ENCODE assay signal across 9 mouse cellular contexts in the genomic region with DNA sequence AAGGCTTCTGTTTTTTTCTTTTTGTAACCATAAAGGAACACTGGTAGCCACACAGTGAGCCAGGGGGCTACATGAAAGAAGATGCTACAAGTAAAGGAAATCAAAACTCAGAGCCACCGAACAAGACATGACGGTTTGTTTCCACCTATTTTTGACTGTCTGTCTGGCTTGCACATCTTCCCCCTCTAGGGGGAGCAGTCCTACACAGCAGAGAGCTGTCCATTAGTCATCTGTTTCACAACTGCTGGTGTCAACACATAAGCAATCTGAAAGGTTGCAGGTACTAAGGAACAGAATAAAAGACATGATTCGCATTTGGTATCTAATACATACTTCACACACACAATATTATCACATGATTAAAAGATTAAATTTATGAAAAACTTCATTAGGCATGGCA. TPM values are rescaled to one million over a fixed set of nuclear protein-coding genes. Genes with fewer than 3 reads are reported as not detected.
DNase-seq lines count a peak whose midpoint lies in the region; ATAC-seq and TF ChIP-seq lines count a peak whose summit lies in the region.
"Had no signal": no experiment of that assay in that cellular context is flagged by ENCODE, and none has a peak within 500 bp of the region (broad histone marks: within the 10 kb centered on the region; RNA-seq: fewer than 3 reads in every experiment).

No protein-coding gene starts in this region.

- H3K4me2 ChIP-seq in kidney, embryonic 16.5 days (replicated peaks; ENCODE audit: low read depth, low read length) = no peak overlapping the region
- H3K4me2 ChIP-seq: embryonic facial prominence, embryonic 13.5 days had no signal

- no peaks in the 10 kb centered on the region for H3K36me3 ChIP-seq in kidney, adult 2 months (ENCODE audit: control insufficient read depth, insufficient read depth, low read length)
- no peaks in the 10 kb centered on the region for H3K36me3 ChIP-seq in kidney, embryonic 16.5 days (ENCODE audit: insufficient read depth, low read length)
- no peaks in the 10 kb centered on the region for H3K36me3 ChIP-seq in ES-E14 (ENCODE audit: control insufficient read depth, insufficient read depth, low read length, poor library complexity, severe bottlenecking)
- H3K36me3 ChIP-seq: embryonic facial prominence, embryonic 13.5 days had no signal

- H3K4me1 ChIP-seq in kidney, adult 2 months (ENCODE audit: control insufficient read depth, insufficient read depth, low read length) = no peaks in the 10 kb centered on the region
- H3K4me1 ChIP-seq in kidney, embryonic 16.5 days (ENCODE audit: insufficient read depth, low read length) = no peaks in the 10 kb centered on the region
- H3K4me1 ChIP-seq in ES-E14 (ENCODE audit: control insufficient read depth in 2 of 2, insufficient read depth in 2 of 2, low read length in 2 of 2, poor library complexity in 1 of 2) = no peaks in the 10 kb centered on the region

- H3K9me3 ChIP-seq in kidney, embryonic 16.5 days (ENCODE audit: low read length) = no peaks in the 10 kb centered on the region
- no peaks in the 10 kb centered on the region for H3K9me3 ChIP-seq in ES-E14 (ENCODE audit: control insufficient read depth, insufficient read depth, low read depth, low read length)
- H3K9me3 ChIP-seq: embryonic facial prominence, embryonic 13.5 days had no signal

- DNase-seq in kidney, adult 2 months = peak; percentile 73
- peak; percentile 26 for DNase-seq in ES-E14 (ENCODE audit: low read depth, low spot score)
- peak; percentile 32 for DNase-seq in cerebellum, adult 9-10 months
- DNase-seq in gonadal fat pad, adult 2 months (ENCODE audit: low read depth) = peak; percentile 57
- peak; percentile 27 to 36 for DNase-seq in left cerebral cortex, adult 18-20 months (ENCODE audit: low spot score in 2 of 2)
- peak; percentile 22 for DNase-seq in ovary, postnatal 14 days (ENCODE audit: low spot score)
- peak; percentile 60 for DNase-seq in thymus, postnatal 4 days

- no peak overlapping the region for H3K4me3 ChIP-seq in kidney, adult 2 months (ENCODE audit: insufficient read depth, low read depth, low read length)
- no peak overlapping the region for H3K4me3 ChIP-seq in kidney, embryonic 16.5 days (ENCODE audit: low read length)
- no peak overlapping the region for H3K4me3 ChIP-seq in ES-E14 (ENCODE audit: insufficient read depth in 1 of 2, low read depth in 1 of 2, low read length in 2 of 2, poor library complexity in 1 of 2, severe bottlenecking in 1 of 2)
- H3K4me3 ChIP-seq: embryonic facial prominence, embryonic 13.5 days had no signal

- H3K9ac ChIP-seq in kidney, embryonic 16.5 days (replicated peaks; ENCODE audit: low read length) = no peak overlapping the region
- no peak overlapping the region for H3K9ac ChIP-seq in ES-E14 (ENCODE audit: insufficient read depth, low read depth, low read length, poor library complexity, severe bottlenecking)
- H3K9ac ChIP-seq: embryonic facial prominence, embryonic 13.5 days had no signal

- TF ChIP-seq POLR2A in kidney, adult 2 months (IDR thresholded peaks at IDR 0.05; ENCODE audit: low read depth, low read length) = no peak

- H3K27ac ChIP-seq in kidney, adult 2 months (ENCODE audit: insufficient read depth, low read depth, low read length) = no peak overlapping the region
- H3K27ac ChIP-seq in kidney, embryonic 16.5 days (ENCODE audit: low read length) = no peak overlapping the region
- H3K27ac ChIP-seq in ES-E14 (ENCODE audit: insufficient read depth, low read depth, low read length, poor library complexity, severe bottlenecking) = no peak overlapping the region
- H3K27ac ChIP-seq: embryonic facial prominence, embryonic 13.5 days had no signal

- 52% methylated on average over 3 of the region's 3 CpGs for WGBS in kidney, adult 2 months
- WGBS in kidney, embryonic 16.5 days = 80% methylated on average over 3 of the region's 3 CpGs

- TF ChIP-seq CTCF in kidney, adult 2 months (conservative IDR thresholded peaks at IDR 0.05; ENCODE audit: insufficient read depth, insufficient read length, low read depth, low read length) = peak; percentile 95

- in situ Hi-C loops in ES-E14 (cut with MboI; ENCODE audit: low sequenced_read_pairs in 2 of 2, unreplicated experiment in 2 of 2) = no loop called here

- ATAC-seq in kidney, embryonic 16.5 days (ENCODE audit: low FRiP score, low TSS enrichment) = no peak

- no peaks in the 10 kb centered on the region for H3K27me3 ChIP-seq in kidney, adult 2 months (replicated peaks; ENCODE audit: control insufficient read depth, insufficient read depth, low read length)
- no peaks in the 10 kb centered on the region for H3K27me3 ChIP-seq in kidney, embryonic 16.5 days (ENCODE audit: insufficient read depth, low read length)
- H3K27me3 ChIP-seq: embryonic facial prominence, embryonic 13.5 days had no signal

TF ChIP-seq in ES-E14, 5 proteins besides CTCF, POLR2A, EP300 and RAD21:
- TF ChIP-seq ZNF384 (IDR thresholded peaks at IDR 0.05; ENCODE audit: low read depth, low read length) (no peak), CHD2 (IDR thresholded peaks at IDR 0.05; ENCODE audit: low read depth, low read length) (no peak), ZC3H11A (IDR thresholded peaks at IDR 0.05; ENCODE audit: borderline replicate concordance, low read depth, low read length) (no peak), MAFK (IDR thresholded peaks at IDR 0.05; ENCODE audit: insufficient read depth, low read depth, low read length) (no peak), HCFC1 (IDR thresholded peaks at IDR 0.05; ENCODE audit: borderline replicate concordance, insufficient read depth, low read length) (no peak)

RNA-seq across cellular contexts. Expression of a gene that starts 25.9 kb away (rescaled TPM):
- polyA plus RNA-seq in kidney, adult 2 months (2012; rRNA removed) = 15.7 and 25.8 TPM in 2 replicates
- polyA plus RNA-seq in kidney, embryonic 16.5 days (2015; fragmentation: Nextera tagmentation; extraction: Ambion mirVana) = 38.0 and 39.8 TPM in 2 replicates
- 6.6 and 7.3 TPM in 2 replicates for total RNA-seq in ES-E14 (2012; rRNA removed)
- 25.4 and 35.1 TPM in 2 replicates for polyA plus RNA-seq in gonadal fat pad, adult 2 months (2012; rRNA removed)
- 10 to 100 TPM; 11.1 to 11.3 TPM for total RNA-seq in left cerebral cortex, adult 18-20 months (2021)

Comparison
In these comparisons a context has a peak if more than half of its experiments do, and no peak if none do; other contexts are left out.
1. DNase-seq: peak in every context shown above with its lines; median percentile 73 in kidney, adult 2 months; 60 in thymus, postnatal 4 days; 57 in gonadal fat pad, adult 2 months; 32 in cerebellum, adult 9-10 months; 32 in left cerebral cortex, adult 18-20 months; 26 in ES-E14; 22 in ovary, postnatal 14 days.